Mouse (Mus musculus) c-Kit-positive CD71-positive TER-119-positive erythroid progenitor cells, embryonic 14.5 days (primary cell): ENCODE results near the gene Rsph1.

ENCODE experiments used
- DNase-seq: peaks from one replicate; pipeline ENCODE4 v3.0.0-alpha.2; 2013; ENCODE audit warnings: low spot score

Rsph1 gene

DNA sequence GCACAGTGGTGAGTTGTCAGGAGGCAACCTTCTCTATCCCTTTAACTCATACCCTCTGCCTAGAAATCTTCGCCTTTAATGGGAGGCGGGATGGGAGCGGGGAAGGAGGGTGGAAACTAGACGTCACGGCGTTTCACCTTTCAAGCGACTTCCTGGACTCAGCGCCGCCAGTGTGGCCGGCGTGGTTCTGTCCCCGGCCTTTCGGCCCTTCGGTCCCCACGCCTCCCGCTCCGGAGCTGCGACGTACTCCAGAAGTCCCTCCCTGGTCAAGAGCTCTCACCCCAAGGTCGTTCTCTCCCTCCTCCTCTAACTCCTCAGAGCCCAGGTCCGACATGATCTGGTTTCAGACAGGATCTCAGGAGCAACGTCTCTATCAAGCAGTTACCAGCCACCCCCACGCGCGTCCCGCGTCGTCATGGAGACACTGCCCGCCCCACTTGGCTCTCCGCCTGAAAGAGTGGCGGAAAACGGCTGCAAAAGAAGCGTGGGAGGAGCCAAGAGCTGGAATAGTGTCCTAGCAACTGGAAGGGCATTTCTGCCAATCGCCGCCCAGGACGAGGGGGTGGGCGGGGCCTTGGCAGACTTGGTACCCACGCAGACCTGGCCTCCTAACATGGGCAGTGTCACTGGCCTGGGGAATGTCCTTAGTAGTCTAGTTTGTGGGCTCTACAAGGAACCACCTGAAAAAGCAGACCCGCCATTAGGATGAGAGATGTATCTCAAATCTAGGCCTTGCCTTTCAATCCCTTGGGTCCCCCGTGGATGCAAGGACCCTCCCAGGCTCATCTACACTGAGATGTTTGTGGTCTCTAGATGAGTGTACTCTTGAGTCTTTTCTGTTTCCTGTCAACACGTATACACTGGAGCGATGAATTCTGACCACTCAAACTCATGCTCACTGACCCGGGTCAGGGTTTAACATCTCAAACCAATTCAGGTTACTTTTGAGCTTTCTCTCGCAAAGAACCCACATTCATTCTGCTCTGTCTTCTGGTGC lies at the start of gene Rsph1:
Rsph1 (minus strand) TSS at position 462 of the 997 bp plus-strand sequence.
- DNase-seq = peak; percentile 37

DNA sequence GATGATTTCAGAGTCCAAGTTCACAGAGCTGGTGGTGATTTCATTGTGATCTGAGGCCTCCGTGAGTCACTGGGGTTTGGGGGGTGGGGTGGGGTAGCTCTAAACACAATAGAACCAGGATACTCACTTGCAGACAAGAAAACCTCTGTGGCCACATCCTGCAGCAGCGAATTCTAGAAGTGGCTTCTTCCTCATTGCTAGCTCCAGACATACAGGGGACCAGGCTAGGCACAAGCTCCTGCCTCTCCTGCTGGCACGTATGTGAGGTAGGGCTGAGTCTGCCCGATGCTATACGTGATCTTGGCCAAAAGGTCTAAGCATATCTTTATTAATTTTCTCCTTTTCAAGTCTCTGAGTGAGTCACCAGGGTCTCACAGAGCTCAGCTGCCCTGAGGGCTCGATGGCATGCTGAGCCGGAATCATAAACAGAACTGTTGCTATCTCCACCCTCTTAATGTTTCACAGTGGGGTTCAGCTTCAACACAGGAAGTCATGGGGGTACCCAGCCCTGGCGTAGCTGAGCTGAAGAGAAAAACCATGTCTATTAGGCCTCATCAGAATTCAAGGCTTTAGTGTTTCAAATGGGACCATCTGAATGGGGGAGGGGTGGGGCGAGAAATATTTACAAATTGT lies 49.2 kb upstream of the Rsph1 start:
- DNase-seq = no peak

DNA sequence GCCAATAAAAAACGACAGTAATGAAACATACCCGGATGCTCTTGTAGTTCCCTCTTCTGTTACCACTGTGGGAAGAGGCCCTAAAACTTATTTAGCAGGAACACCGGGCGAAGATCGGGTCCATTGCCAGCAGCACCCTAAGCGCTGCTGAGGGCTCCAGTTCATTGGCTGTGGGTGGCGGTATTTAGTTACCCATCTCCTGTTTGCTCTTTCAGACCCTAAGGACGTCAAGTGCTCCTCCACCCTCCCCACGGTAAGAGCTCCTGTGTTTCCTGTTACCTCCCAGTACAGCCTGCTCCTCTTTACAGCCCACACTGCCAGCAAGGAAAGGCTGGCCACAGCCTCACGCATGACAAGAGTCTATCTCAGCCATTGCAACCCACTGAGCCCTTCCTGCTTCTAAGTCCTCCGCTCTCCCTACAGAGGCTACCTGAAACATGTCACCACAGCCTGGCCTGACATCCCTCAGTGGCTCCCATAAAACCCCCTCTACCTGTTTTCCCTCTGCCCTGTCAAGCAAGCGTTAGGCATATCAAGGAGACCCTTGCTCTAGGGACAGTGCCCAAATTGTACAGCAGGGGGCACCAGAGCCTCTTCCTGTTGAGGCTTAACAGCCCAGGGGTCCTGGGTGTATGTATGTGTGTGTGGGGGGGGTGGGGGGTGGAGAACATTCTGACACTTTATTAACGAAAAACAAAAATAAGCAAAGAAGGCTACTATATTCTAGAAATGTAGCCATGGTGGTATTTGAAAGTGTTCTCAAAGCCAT lies 48.5 kb upstream of the Rsph1 start:
- no peak for DNase-seq

DNA sequence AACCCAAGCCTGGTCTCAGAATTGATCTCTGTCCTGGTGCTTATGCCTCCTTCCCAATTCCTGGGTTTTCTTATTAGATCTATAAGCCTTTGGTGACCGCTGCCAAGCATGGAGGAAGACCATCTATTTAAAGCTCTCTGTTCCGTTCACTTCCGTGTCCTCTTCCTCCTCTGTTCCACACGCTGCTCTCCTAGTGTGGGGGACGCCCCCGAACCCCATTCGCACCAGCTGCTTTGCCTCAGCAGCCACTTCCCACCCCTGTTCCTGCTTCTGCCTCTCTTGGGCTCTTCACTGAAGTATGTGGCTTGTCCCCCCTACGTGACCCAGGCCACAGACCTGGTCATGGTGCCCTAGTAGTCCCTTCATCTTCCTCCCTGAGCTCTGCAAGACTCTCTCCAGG lies 47.0 kb upstream of the Rsph1 start:
- no peak for DNase-seq

DNA sequence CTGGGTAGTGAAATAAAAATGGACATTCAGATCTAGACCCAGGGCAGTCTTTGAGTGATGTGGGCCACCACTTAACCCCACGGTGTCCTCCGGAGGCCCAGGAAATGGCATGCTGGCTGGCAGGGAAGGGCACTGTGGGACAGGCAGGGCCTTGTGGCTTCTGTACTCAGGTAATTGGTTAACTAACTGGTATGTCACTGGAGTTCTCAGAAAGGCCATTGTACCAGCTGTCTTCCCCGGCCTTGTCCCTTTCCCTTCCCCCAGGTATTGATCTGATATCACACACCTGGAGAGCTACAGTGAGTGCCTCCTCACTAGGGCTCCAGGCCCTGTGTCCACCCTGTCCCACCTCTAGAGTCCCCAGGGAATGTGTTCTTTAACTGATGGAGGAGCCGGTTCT lies 46.2 kb upstream of the Rsph1 start:
- DNase-seq = no peak

DNA sequence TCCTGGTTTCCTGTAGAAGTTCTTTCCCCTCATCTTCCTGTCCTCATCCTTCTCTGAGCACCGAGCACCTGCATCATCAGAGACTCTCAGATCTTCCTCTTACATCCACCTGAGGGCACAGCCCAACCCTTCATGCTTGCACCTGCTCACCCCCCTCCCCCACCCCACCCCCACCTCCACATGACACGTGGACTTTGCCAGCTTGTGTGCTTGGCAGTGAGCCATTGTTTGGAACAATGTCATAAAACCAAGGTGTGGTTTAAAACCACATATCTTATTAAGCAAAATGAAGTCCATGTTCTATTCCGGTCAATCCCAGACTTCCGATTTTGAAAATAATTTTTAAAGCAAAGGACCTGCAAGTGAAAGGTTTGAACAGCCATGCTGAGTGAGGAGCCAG lies 45.3 kb upstream of the Rsph1 start:
- no peak for DNase-seq

DNA sequence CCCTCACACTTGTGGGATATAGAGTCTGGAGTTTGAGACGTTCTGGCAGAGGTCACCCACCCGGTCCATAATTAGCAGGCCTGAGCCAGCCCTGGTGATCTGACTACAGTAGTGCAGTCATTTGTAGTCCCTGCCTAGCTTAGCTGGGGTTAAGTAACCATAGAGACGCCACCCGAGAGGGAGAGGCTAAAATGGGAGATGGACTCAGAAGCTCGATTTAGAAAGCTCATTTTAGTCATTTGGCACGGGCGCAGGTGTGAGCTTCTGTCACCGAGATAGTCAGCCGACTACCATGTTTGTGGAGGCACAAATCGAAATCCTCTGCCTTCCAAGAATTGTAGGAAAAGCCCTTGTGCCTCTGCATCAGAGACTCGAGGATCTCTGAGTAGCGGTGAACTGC lies 44.2 kb upstream of the Rsph1 start:
- no peak for DNase-seq

DNA sequence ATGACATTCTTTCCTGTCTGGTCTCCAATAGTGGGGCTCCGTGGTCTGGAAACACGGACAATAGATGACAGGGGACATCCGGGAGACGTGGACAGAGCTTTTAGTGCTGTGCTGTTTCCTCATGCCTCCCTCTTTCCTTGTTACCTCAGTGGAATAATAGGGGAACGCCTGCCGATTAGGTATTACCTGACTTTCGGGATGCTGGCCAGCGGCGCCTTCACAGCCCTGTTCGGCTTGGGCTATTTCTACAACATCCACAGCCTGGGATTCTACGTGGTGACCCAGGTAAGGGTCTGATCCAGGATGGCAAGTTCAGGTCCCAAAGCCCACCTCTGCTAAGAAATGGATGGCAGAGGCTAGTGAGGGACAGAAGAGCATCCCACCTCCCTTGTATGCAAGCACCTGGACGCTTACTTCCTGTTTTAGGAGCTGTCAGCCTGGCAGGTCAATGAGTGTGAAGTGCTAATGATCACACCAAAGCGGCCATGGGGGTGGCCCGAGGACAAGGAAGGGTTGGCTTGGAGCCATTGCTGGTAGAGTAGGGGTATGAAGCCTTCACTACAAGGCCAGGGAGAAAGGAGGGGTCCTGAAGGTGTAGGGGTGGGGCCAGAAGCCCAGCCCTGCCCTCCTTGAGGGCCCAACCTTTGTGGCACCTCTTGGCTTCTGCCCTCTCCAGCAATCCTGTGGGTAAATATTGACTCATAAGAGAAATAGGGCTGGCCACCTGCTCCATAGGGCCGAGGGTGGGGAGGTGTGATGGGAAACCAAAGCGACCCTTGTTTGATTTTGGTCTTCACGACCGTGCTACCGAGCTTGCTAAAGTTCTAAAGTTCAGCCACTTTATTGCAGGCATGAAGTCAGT lies 42.0 kb upstream of the Rsph1 start:
- no peak for DNase-seq

DNA sequence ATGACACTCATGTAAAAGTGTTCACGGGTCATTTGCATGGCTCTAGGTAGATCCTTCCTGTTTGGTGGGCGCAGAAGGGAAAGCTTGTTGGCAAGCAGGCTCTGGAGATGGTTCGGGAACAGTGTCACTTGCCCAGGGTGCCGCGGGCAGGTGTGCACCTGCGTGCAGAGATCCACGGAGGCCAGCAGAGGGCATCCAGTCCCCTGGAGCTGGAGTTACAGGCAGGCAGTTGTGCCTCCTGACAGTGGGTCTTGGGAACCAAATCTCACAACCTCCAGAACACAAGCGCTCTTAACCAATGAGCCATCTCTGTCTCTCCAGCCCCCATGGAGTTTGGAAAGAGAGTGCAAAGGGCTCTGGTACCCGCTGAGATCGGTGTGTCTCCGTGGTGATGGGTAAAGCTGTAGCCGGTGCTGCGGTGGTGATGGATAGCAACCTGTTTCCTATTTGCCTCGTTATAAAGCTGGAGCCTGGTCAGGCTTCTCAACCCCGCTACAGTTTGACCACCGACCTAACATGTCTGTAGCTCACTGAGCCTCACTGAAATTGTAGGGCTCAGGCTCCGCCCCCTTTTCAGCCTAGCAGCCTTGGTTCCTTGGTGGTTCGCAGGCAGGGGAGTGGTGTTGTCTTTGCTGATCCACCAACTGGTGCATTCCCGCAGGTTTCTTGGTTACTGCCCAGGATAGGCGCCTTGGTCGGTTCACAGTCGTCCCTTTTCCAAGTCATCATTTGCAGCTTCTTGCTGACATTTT lies 40.5 kb upstream of the Rsph1 start:
- DNase-seq = no peak

DNA sequence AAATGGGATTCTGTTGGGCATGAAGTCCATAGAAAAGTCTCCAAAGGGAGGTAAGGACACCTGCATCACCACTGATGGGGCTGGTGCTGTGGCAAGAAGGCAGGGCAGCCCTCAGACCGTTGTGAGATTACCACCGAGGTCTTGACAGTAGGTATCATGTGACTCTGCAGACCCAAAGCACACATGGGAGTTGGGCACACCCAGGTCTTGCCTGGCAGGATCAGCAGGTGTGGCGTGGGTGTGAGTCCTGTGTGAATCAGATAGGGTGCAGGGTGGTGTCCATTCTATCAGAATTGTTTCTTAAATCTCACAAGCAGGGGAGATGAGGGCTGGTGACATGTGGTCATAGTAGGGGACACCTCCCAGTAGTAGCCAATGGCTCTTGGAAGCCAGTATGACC lies 39.8 kb upstream of the Rsph1 start:
- no peak for DNase-seq

DNA sequence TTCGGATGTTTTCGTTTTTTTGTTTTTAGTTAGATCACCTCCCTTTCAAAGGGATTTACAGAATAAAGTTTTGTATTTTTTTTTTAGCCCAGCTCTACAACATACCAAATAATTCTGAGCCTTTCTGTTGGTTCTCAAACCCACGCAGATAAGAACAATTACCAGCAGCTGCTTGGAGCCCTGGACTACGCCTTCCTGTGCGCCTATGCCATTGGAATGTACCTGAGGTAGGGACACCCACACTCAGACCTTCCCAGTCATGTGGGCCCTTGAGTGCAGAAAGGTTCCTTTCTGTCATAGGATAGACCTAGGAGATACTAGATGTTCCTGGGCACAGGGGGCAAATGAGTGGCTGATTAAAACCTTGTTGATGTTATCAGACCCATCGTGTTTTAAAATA lies 38.8 kb upstream of the Rsph1 start:
- no peak for DNase-seq

DNA sequence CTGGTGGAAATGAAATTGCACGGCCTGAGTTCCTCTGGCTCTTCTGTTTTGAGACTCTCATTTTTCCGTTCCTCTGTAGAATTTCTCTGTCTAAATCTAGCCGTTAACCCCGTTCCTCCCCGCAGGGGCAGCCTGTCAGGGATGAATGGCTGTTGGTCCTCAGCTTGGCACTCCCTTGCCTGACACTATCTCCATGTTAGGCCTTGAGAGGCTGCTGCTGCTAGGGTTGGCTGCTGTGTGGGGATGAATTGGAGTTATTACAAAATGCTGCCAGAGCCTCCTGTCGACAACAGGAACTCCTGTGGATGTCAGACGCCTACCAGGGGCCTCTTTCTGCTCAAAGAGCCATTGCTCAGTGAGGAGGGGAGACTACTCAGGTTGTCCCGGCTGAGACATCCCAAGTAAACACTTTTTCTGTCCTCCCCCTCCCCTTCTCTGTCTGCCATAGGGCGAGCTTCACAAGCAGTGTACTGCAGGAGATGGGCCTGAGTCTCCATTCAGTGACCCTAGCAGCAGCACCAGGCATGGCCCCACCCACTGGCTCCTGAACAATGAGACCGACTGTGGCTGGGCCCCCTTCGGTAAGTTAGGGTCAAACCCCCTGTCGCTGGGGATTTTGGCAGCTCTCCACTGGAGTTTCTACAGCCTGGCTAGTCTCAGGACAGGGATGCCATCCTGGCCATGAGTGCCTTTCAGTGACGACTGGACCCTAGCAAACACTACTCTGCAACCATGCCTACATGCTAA lies 38.0 kb upstream of the Rsph1 start:
- DNase-seq = no peak

DNA sequence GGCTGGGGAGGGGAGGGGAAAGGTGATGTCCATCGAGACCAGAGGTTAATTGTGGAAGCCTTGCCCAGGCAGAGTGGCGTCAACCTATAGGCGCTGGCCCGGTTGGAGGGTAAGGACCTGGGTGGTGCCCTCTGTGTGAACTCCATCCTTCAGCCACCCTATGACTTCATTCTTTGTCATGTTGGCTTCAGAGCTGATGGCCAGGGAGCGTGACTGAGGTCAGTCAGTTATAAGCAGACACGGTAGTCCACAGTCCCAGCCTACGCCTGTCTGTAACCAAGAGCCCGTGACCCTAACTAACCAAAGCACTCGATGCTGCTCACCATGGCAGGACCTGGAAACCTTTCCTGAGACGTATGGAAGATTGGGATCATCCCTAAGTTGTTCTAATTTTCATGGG lies 35.5 kb upstream of the Rsph1 start:
- DNase-seq = no peak

DNA sequence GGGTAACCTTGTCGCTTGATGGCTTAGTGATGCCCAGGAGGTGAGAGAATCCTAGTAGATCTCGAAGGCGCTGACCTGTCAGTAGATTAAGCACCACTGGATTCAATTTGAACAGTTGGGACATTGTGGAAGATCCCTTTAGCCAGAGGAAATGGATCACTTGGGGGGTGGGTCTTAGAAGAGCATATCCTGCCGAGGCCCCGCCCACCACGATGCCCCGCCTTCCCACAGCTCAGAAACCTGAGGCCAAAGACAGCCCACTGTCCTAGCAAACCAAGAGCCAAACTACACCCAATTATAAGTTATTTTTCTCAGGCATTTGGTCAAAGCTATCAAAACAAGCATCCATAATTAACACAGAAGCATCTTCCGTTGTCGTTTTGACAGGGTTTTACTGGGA lies 33.9 kb upstream of the Rsph1 start:
- no peak for DNase-seq

DNA sequence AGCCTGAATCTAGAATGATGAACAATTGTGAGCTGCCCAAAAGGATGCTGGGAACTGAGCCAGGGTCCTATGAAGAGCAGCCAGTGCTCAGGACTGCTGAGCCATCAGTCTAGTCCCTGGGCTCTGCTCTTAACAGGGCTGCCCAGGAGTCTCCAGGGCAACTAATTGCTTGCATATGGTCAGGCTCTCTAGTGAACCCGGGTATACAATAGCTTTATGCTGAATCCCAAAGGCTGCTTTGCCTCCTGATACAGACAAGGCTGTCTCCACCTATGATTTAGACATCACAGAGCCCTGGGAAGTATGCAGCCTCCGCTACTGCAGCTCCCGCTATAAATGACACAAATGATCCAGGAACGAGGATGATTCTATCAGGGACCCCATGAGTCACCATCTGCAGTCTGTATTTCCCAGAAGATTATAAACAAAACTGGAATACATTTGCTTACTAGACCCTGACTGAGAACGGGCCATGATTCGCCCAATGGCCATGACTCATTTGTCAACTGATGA lies 32.2 kb upstream of the Rsph1 start:
- DNase-seq = no peak

DNA sequence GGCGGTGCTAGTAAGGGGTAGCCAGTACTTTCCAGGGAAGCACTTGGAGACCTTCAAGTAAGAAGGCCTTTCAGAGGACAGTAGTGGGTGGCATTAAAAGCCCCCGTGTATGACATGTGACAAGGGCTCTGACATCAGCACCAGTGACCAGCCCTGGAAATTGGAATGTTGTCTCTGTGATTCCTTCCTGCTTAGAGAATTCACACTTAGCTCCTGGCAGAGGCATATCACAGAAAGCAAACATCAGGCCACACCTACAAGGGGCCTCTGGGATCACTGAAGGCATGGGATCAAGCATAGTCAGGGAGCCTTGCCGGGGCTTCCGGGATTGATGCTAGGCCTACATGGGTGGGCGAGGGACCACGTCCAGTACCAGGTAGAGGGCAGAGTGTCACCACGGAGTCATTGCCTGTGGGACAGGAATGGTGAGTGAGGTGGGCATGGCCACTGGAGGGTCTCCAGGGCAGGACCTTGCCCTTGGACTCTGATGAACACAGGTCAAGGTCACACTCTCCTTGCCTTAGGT lies 31.2 kb upstream of the Rsph1 start:
- DNase-seq = no peak

DNA sequence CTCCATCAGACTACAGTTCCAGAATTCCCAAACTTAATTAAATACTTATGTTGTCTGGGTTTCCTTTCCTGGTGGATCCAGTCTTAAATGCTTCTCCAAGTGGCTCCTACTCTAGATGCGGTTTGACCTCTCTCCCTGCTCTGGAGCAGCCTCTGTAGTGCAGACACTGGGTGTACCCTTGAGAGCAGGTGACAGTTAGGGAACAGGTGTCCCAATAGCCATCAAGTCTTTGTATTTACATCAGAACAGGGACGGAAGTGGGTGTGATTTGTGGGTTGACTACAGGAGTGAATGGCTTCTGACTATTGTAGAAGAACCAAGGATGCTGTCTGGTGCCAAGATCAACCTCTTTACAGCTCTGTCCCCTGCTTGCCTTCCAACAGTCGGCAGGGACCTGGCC lies 30.6 kb upstream of the Rsph1 start:
- DNase-seq = no peak

DNA sequence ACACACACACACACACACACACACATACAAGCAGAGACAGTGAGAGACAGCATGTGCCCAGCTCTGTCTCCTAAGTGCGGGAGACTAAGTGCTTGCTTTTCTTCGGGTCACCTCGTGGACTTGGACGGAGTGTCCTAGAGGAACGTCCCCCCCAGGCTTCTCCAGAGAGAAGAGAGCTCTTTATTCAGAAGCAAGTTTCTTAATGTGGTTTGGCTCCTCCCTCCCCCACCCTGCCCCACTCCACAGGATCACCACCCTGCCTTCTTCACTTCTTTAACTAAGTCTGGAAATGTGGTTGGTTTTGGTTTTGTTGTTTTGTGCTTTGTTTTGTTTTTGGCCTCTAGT lies 28.6 kb upstream of the Rsph1 start:
- no peak for DNase-seq

DNA sequence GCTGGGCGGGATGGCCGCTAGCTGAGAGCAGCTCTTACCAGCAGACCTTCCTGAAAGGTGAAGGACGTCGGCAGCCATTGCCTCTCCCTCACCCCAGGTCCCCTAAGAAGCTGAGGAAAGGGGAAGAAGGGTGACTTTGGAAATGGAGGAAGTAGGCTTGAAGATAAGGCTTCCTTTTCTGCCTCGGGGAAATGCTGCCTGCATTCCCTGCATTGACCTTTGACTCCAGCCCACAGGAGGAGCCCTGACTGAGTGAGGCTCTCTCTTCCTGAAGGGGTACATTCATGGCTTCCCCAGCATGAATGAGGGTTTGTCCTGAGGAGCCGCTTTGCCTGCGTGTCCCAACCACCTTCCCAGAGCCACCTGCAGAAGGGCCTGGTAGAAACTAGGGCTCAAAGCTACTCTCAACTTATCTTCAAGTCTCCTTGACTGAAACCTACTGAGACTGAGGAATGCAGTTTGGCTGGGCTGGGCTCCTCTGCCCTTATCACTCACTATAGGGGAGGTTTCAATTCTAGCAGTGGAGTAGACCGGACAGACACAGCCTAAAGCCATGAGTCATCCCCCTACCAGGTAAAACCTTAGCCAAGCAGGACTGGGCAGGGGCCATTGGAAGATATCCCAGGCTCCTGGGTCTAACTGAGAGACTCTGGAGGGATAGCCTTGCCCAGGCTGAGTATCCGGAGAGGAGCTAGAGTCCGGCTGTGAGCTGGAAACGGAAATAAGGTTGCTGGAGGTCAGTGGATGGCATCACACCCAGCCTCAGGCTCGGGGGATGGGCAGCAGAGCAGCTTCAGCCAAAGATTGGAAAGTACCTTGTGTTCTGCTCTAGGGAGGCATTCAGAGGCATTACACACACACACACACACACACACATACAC lies 28.0 kb upstream of the Rsph1 start:
- no peak for DNase-seq
